Mouse (Mus musculus) c-Kit-negative CD71-positive TER-119-positive erythroid progenitor cells, embryonic 14.5 days (primary cell): ENCODE results near the gene Lman1l.
A peak's percentile ranks its signal among the peaks of the same experiment; 100 is the strongest.

Experiments used
- DNase-seq: peaks from one replicate; pipeline ENCODE4 v3.0.0-alpha.2; 2013; ENCODE audit warnings: low read depth, low spot score

Gene Lman1l

GRCm38 (mm10) chr9:57620674-57621073 lies at the start of gene Lman1l:
Lman1l (minus strand) TSS chr9:57620774.
- no peak for DNase-seq

GRCm38 (mm10) chr9:57669566-57669965 lies 49.0 kb upstream of the Lman1l start:
- no peak for DNase-seq

- DNase-seq, result no peak
These were observed 47.7 kb upstream of the Lman1l start for GRCm38 (mm10) chr9:57668277-57668676.

- no peak for DNase-seq
These were observed 47.2 kb upstream of the Lman1l start for GRCm38 (mm10) chr9:57667817-57668216.

DNA sequence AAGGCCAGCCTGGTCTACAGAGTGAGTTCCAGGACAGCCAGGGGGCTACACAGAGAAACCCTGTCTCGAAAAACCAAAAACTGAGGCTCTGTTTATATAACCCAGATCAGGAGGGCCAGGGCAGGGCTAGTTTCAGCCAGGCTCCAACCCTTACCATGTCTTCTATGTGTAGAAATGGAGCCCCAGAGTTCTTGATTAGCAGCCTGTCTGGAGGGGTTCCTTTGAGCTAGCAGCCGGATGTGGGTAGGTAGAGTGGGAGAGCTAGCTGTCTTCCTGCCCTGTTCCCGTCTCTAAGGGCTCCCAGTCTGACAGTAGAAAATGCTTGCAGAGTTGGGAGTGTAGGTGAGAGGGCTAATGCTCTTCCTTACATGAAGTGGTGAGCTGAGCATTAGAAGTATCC lies 46.6 kb upstream of the Lman1l start:
- no peak for DNase-seq

DNA sequence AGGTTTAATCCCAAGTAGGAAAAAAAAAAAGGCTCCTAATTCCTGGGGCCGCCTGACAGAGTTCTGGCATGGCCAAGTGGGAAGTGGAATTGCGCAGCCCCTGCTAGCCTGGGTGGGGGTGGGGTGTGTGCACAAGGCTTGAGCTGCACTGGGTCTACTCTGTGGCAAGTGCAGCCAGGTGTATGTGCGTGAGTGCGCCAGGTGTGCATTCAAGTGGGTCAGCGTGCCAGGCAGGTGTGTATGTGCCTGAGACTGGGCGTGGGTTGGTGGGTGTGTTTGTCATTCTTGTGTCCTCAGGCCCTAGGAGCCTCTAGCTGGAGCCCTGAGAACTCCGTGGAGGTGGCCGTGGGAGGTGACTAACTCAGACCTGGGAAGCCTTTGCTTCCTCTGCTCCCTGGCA lies 46.0 kb upstream of the Lman1l start:
- DNase-seq, result no peak

DNA sequence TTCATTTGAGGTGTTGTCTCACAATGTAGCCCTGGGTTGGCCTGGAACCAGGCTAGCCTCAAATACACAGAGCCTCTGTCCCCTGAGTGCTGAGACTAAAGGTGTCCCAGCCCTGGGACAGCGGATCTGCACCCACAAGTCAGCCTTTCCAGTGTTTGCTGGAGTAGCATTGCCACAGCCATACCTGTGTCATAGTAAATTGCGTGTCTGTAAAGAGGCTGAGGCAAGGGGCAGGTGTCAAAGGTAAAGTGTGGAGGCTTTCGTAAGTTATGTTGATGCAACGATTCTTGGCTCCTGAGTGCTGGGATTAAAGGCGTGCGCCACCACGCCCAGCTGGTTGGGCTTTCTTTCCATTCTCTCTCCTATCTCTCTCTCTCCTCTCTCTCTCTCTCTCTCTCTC lies 44.0 kb upstream of the Lman1l start:
- DNase-seq, result no peak

DNA sequence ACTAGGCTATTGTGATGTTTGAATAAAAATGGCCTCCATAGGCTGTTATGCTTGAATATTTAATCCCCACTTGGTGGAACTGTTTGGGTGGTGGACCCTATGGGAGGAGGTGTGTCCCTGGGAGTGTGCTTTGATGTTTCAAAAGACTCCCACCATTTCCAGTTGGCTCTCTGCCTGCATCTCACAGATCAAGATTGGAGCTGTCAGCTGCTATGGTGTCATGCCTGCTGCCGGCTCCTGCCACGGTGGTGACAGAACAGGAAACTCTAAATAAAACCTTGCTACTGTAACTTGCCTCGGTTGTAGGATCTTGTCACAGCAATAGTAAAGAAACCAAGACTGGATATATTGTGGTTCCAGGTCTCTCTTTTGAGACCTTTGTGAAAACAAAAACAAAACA lies 41.0 kb upstream of the Lman1l start:
- DNase-seq, result no peak

DNA sequence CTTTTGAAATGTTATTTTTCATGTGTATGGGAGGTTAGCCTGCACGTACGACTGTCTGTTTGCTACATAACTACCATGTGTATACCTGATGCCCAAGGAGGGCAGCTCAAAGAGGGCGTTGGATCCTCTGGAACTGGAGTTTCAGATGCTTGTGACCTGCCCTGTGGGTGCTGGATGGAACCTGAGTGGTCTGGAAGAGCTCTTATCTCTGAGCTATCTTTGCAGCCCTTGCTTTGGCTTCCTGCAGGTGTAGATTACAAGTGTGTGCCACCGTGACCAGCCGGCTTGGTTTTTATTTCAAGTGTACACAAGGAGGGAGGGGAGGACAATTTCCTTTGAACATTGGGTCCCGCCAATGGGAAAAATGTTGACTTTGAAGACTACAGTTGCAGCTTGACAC lies 39.9 kb upstream of the Lman1l start:
- DNase-seq, result no peak

DNA sequence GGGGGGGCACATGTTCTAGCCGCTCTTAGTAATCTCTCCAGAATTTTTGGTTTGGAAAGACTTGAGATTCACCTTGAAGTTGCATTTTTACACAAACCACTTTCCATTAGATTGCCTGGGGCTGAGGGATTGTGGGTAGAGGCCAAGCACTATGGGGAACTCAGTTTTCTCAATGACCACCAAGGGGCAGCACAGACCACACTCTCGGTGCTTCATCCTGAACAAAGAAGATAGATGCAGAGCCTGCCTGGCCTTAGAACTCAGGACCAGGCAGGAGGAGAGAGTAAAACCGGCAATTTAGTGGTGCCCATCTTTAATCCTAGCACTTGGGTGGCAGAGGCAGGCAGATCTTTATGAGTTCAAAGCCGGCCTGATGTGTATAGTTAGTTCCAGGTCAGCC lies 39.2 kb upstream of the Lman1l start:
- DNase-seq, result peak; percentile 61

- DNase-seq, result no peak
These were observed 38.4 kb upstream of the Lman1l start for GRCm38 (mm10) chr9:57658970-57659369.

DNA sequence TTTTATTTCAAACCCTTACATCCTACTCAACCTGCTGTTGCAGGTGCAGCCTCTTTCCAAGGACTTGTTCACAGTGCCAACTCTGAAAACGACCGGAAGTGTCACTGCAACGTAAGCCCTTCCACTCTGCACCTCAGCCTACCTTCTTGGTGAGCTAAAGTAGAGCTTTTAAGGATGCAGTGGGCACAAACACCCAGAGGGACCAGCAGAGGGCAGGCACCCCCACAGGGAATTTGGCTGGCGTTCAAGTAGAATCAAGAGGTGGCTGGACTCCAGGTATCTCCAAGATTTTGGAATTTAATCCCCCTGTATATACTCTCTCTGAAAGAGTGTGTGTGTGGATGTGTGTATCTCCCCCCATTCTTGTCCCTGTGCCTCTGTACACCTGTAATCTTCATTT lies 37.3 kb upstream of the Lman1l start:
- no peak for DNase-seq

- DNase-seq, result no peak
These were observed 36.2 kb upstream of the Lman1l start for GRCm38 (mm10) chr9:57656631-57657350.

- DNase-seq, result peak; percentile 89
These were observed 35.2 kb upstream of the Lman1l start for GRCm38 (mm10) chr9:57655749-57656148.

DNA sequence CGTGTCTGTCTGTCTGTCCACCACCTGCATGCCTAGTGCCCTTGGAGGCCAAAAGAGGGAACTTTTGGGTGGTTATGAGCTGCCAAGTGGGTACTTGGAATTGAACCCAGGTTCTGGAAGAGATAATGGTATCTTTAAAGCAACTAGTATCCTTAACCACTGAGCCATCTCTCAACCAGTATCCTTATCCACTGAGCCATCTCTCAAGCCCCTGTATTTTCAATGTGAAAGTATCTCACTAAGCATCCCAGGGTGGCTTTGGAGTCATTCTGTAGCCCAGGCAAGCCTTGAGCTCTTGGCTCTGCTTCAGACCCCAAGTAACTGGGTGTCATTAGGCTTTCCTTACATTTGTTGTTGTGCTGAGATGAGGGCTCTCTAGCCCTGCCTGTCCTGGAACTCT lies 34.4 kb upstream of the Lman1l start:
- DNase-seq, result no peak

DNA sequence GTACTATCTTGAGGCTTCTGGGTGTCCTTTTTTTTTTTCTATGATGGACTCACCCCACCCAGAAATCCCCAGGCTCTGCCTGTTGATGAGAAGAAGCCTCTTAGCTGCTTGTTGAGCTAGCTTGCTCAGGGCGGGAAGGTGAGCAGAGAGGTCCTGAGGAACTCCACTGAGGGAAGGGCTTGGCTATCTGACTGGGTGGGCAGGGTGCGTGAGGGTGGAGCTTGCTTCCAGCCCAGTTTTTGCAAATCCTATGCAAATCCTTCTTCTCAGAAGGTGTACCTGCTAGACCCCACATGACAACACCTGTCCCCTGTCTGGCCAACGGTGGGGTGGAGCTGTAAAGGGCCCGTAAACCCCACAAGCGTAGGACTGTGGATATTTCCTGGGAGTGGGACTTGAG lies 32.7 kb upstream of the Lman1l start, which contains the start of gene Csk:
Csk (minus strand) TSS at position 349 of the 400 bp plus-strand sequence.
- no peak for DNase-seq

DNA sequence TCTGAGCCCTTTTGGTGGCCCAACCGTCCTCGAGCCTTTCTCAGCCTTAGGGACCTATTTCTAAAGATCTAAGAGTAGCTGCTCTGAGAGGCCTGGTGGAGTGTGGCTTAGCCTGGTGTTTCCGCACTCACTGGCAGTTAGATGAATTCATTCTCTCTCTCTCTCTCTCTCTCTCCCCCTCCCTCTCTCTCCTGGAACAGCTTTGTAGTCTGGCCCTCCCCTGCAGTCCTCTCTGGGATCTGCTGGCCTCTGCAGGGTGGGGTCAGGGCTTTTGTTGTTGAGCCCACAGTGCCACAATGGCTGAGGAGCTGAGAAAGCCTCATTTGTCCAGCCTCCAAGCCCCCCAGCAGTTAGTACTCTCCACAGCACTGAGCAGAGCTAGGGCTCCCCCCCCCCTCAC lies 32.3 kb upstream of the Lman1l start:
- DNase-seq, result no peak

DNA sequence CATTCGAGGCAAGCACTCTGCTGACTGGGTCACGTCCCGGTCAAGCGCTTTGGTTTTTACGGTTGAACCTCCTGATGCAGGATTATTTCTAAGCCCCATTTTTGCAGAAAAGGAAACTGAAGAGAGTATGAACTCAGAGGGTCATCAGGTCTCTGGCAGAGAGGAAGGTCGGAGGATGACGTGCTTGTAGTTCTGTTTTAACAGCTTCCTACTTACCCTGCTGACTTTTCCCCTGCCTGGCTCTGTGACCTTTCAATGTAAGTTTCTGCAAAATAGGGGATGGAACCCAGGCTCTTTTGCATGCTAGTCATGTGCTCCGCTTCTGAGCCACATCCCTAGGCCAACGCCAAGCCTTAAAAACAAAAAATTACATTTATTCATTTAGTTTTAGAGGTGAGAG lies 31.8 kb upstream of the Lman1l start:
- no peak for DNase-seq

DNA sequence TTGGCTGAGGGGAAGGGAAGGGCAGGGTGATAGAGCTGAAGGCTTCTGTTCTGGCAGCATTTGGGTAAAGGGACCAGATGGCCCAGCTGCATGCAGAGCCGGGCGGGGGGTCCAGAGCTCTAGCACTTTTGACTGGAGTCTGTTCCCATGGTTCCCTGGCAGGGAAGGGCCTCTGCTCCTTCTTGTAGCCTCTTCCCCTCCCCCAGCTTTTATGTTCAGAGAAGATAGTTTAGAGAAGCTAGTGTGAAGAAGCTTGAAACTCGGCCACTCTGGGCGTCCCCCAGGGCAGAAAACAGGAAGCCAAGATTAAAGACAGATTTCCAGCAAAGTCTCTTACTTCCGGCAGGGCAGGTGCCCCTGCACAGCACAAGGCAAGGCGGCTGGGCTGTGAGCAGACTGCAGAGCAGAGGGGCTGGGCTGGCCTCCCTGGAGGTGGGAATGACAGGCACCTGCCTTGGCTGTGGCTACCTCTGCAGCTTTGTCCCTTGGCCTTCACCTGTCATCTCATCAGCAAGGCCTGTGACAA lies 30.3 kb upstream of the Lman1l start:
- DNase-seq, result no peak

DNA sequence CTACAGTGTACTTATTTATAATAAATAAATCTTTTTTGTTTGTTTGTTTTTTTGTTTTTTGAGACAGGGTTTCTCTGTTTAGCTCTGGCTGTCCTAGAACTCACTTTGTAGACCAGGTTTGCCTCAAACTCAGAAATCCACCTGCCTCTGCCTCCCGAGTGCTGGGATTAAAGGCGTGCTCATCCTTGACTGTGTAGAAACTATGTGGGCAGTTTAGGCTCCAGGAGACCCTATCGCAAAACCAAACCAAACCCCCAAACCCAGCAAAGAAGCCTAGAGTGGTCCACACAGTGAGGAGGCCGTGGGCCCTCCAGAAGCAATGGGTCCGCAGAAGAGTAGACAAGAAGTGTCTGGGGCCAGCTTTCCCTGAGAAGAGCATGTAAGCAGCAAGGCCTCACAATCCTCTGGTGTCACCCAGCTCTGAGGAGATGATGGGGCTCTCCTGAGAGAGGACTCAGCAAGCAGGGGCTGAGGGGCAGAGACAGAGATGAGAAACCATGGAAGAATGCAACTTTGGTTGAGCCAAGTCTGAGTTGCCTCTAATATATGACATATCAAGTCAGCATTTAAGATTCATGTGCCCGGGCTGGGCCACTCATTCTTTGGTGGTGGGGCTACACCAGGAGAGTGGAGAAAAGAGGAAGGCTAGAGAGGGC lies 29.7 kb upstream of the Lman1l start:
- DNase-seq, result no peak

DNA sequence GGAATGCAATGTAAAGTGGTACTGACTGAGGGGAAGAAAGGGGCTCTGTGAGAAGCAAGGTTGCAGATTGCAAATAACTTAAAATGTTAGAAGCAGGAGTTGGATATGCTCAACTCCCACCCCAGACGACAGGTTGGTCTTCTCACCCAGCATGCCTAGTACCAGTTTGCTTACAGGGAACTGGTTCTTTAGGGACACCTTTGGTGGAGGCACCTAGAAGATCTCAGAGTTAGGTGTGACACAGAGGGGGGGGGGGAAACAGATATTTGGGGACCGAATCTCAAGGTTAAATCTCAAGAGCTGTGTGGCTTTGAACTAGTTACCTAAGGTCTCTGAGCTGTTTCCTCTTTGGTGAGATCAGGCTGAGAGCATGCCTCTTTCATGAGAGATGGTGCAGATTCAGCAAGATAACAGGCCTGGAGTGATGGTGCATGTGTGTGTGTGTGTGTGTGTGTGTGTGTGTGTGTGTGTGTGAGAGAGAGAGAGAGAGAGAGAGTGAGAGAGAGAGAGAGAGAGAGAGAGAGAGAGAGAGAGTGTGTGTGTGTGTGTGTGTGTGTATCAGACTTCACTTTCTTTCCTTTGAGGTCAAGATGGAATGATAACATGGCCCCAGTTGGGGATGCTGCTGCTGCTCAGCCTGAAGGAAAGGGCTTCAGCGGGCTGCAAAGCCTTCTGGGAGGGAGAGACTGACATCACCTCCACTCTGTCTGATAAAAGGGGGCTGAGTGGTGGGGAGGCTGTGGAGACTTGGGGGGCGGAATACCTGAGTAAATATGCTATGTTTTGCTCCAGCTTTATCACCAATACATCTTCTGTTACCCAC lies 26.9 kb upstream of the Lman1l start:
- DNase-seq, result no peak

- DNase-seq, result no peak
These were observed 26.1 kb upstream of the Lman1l start for GRCm38 (mm10) chr9:57646551-57647103.
